Mouse (Mus musculus) brain, embryonic 14.5 days (tissue): ENCODE measurements around the gene Nbea.

Source experiments
- CTCF ChIP-seq: fragments of 200-500 bp; IDR thresholded peaks from 2 replicates; pipeline ENCODE4 v1.5.1; 2012; ENCODE audit warnings: inconsistent platforms, mild to moderate bottlenecking, moderate library complexity, borderline replicate concordance; ENCODE audit not compliant: insufficient read depth, insufficient read length; ENCODE audit errors: extremely low read depth
- POLR2A ChIP-seq: fragments of 200-500 bp; IDR thresholded peaks from 2 replicates; pipeline ENCODE4 v1.6.1; 2012; ENCODE audit warnings: mild to moderate bottlenecking, inconsistent platforms, borderline replicate concordance; ENCODE audit not compliant: poor library complexity, insufficient read depth, insufficient read length, severe bottlenecking; ENCODE audit errors: extremely low read depth

DNA sequence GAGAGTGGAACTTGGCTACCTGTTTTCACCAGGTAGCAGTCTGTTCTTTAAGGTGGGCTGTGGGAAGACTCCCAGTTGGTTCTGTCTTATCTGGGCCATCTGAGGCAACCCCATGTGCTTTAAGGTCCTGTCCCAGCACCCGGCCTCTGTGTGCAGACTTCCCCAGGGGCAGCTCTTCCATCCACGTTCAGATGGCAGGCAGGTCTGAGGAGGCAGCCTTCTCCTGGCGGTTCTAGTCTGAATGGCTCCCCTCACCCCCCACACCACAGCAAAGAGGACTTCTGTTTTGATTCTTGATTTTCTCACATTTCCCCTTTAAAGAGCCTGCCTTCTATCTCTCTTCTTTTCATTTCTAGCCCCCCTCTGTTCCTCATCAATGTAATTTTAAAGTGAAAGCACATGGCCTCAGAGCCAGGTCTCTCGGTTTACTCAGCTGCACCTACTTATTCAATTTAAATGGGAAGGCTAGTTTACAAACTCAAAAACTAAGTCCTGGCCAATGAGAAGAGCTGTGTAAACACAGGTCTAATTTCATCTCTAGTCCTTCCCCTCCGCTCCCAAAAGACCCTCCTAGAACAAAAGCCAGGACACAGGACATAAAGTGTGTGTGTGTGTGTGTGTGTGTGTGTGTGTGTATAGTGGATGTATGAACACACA is 570.9 kb downstream of the Nbea start:
- no peak for TF ChIP-seq CTCF
- TF ChIP-seq POLR2A = no peak
